Mouse (Mus musculus): ENCODE measurements around the gene H2-DMa. TPM values are rescaled to one million over a fixed set of nuclear protein-coding genes. Genes with fewer than 3 reads are reported as not detected.

Gene H2-DMa
- polyA plus RNA-seq, 1 experiment = 177 TPM

DNA sequence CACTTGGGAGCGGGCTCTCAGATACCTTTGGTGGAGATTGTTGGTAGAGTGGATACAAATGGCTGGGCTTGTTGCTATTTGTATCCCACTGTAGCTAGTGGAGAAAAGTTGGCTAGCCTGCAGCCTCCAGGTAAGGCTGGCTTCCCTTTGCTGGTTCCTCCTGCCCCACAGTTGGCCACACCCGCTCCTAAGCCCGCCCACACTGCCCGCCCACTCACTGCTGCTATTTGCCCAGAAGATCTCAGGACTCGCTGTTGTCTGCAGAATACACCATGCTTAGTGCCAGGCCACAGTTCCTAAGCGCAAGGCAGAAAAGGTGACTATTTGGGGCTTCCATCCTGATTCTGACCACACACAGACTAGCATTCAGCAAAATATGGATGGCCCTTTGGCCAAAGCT lies 8.1 kb downstream of the H2-DMa start:
- H3K27me3 ChIP-seq (ENCODE audit: control insufficient read depth, insufficient read depth, low read length) = no peaks in the 10 kb centered on the region
- no peak overlapping the region for H3K4me3 ChIP-seq (ENCODE audit: control insufficient read depth, insufficient read depth, low read length)
- no peaks in the 10 kb centered on the region for H3K36me3 ChIP-seq (ENCODE audit: control insufficient read depth, insufficient read depth, low read length)
- WGBS = 23% methylated on average over 6 of the region's 6 CpGs
- TF ChIP-seq POLR2A (IDR thresholded peaks at IDR 0.05; ENCODE audit: control insufficient read depth, extremely low read depth, insufficient read depth, low read length, poor library complexity) (no peak), CTCF (IDR thresholded peaks at IDR 0.05; ENCODE audit: borderline replicate concordance, control insufficient read depth, extremely low read depth, insufficient read depth, low read length, poor library complexity) (no peak)
- peaks cover 50% of the 10 kb centered on the region for H3K4me1 ChIP-seq (replicated peaks; ENCODE audit: control insufficient read depth, insufficient read depth, low read length)
- DNase-seq = peak; percentile 64
- peak overlapping the region; percentile 39; the same call in 1 of the 2 replicates for H3K27ac ChIP-seq (ENCODE audit: control insufficient read depth, insufficient read depth, low read length)

DNA sequence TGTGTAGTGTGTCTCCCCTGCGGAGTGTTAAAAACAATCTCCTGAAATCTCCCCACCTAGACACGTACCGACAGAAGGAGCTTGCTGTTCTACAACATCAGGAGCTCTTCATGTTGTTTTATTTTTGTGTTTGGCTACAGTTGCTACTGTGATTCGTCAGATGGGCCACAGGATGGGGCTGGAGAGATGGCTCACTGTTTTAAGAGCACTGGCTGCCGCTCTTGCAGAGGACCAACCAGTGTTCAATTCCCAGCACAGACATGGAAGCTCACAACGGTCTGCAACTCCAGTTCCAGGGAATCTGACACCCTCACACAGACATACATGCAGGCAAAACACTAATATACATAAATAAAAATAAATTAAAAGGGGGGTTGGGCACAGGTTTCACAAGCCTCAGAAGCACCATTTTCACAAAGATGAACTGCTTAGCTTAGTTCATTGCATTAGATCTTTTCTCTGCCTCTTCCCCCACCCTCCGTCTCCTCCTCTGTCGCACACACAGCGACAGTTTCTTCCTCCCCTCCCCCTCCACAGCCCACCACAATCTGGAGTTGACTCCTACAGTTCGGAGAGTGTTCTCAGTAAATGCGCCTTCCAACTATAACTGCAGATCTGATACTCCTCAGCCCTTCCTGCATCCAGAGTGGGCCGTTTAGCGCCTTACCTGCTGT lies 9.1 kb downstream of the H2-DMa start:
- Histone ChIP-seq H3K4me3 (ENCODE audit: control insufficient read depth, insufficient read depth, low read length) (peak overlapping the region; percentile 64), H3K36me3 (ENCODE audit: control insufficient read depth, insufficient read depth, low read length) (no peaks in the 10 kb centered on the region), H3K27me3 (ENCODE audit: control insufficient read depth, insufficient read depth, low read length) (no peaks in the 10 kb centered on the region), H3K27ac (ENCODE audit: control insufficient read depth, insufficient read depth, low read length) (peak overlapping the region; percentile 79), H3K4me1 (replicated peaks; ENCODE audit: control insufficient read depth, insufficient read depth, low read length) (peaks cover 50% of the 10 kb centered on the region)
- no peak for TF ChIP-seq POLR2A (IDR thresholded peaks at IDR 0.05; ENCODE audit: control insufficient read depth, extremely low read depth, insufficient read depth, low read length, poor library complexity)
- no peak for TF ChIP-seq CTCF (IDR thresholded peaks at IDR 0.05; ENCODE audit: borderline replicate concordance, control insufficient read depth, extremely low read depth, insufficient read depth, low read length, poor library complexity)
- peak; percentile 61 for DNase-seq
- 34% methylated on average over 13 of the region's 13 CpGs for WGBS

DNA sequence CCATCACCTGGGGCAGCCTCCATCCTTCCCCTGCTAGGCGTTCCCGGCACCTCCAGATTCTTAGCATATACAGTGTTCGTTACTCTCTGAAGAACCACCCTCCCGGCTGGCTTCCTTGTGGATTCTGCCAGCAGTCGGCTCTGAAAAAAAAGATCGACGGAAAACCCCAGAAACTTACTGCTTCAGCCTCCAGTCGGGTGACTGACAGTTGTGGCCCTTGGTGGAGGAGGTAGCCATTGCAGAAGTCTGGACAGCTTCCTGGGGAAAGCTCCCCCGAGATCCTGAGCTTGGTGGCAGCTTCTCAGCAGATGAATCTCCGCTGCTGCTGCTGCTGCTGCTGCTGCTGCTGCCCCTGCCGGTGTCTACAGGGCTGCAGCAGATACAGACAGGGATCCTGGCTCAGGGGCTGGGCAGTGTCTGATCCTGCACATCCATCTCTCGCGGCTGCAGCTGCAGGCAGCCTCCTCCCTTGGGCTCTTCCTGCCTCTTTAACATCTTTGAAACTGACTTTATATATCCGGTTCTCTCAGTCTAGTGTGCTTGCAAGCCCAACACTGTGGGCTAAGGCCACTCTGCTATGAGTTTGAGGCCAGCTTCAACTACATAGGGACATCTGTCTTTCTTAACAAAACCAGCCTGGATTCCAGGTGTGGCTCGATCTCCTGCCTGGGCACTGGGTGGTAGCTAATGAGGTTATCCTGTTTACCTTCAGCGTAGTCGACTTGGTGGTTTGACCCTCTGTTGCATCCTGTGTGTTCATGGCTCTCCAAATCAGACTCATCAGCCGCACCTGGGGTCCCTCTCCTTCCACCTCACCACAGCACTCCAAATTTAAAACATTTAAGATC lies 9.8 kb downstream of the H2-DMa start:
- Histone ChIP-seq H3K4me1 (replicated peaks; ENCODE audit: control insufficient read depth, insufficient read depth, low read length) (peaks cover 45% of the 10 kb centered on the region), H3K27ac (ENCODE audit: control insufficient read depth, insufficient read depth, low read length) (peak overlapping the region; percentile 79), H3K27me3 (ENCODE audit: control insufficient read depth, insufficient read depth, low read length) (no peaks in the 10 kb centered on the region), H3K4me3 (ENCODE audit: control insufficient read depth, insufficient read depth, low read length) (peak overlapping the region; percentile 64), H3K36me3 (ENCODE audit: control insufficient read depth, insufficient read depth, low read length) (no peaks in the 10 kb centered on the region)
- peak; percentile 58 for DNase-seq
- TF ChIP-seq CTCF (IDR thresholded peaks at IDR 0.05; ENCODE audit: borderline replicate concordance, control insufficient read depth, extremely low read depth, insufficient read depth, low read length, poor library complexity) (0 out of 2 replicates have a peak, but pooled peaks have one; percentile 7), POLR2A (IDR thresholded peaks at IDR 0.05; ENCODE audit: control insufficient read depth, extremely low read depth, insufficient read depth, low read length, poor library complexity) (peak; percentile 46; the same call in 1 of the 2 replicates)
- 18% methylated on average over 18 of the region's 18 CpGs for WGBS

DNA sequence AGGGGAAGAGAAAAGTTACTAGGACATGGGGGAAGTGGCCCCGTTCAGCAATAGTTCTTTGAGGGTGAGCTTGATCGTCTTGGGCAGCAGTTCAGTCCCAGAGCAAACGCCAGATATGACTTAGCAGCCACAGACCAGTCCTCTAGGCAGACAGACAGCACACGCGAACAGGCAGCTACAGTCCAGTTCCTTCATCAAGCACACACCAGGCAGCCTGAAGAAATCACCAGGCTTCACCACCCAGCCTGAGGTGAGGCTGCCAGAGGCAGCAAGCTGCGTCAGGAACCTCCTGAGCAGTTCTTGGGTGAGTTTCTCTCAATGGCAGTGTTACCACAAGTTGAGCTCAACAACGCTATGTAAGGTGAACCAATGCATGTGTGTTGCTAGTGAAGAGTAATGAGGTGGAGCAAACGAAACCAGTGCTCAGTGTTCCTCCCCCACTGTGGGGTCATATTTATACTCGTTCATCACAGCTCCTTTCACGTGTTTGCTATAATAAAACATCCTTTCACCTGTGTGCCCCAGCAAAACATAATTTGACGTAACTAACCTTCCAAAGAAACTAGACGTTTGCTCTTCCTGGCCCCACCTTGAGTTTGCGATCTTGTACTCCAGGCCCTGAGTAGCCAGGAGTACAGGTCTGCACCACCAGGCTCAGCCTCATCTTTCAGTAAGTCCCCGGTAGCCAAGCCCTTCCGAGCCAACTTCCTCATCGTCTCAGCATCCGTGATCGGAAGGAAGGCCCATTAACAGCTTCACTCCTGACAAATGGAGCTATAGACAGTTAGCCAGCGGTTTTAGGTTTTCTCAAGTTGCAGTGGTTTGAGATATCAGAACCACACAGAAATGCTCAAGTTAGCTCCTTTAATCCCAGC lies 11.0 kb downstream of the H2-DMa start:
- no peak for DNase-seq
- TF ChIP-seq POLR2A (IDR thresholded peaks at IDR 0.05; ENCODE audit: control insufficient read depth, extremely low read depth, insufficient read depth, low read length, poor library complexity) (no peak), CTCF (IDR thresholded peaks at IDR 0.05; ENCODE audit: borderline replicate concordance, control insufficient read depth, extremely low read depth, insufficient read depth, low read length, poor library complexity) (no peak)
- Histone ChIP-seq H3K27me3 (ENCODE audit: control insufficient read depth, insufficient read depth, low read length) (no peaks in the 10 kb centered on the region), H3K27ac (ENCODE audit: control insufficient read depth, insufficient read depth, low read length) (peak overlapping the region; percentile 79; the same call in 1 of the 2 replicates), H3K36me3 (ENCODE audit: control insufficient read depth, insufficient read depth, low read length) (no peaks in the 10 kb centered on the region), H3K4me1 (replicated peaks; ENCODE audit: control insufficient read depth, insufficient read depth, low read length) (peaks cover 41% of the 10 kb centered on the region), H3K4me3 (ENCODE audit: control insufficient read depth, insufficient read depth, low read length) (no peak overlapping the region)
- WGBS = 64% methylated on average over 19 of the region's 19 CpGs

DNA sequence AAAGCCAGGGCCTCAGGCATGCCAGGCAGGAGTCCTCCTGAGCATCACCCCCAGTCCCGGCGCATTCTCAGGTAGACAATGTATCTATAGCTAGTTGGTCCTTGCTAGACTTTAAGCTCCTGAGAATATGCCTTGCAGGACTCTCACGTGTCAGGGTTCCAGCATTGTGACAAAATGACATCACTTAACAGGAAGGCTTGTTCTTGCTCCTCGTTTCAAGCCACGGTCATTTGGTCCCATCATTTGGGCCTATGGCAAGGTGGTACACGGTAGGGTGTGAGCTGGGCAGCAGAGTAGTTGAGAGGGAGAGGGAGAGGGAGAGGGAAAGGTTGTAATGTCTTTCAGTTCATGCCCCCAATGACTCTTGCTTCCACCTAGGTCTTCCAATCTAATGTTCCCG lies 12.6 kb downstream of the H2-DMa start:
- Histone ChIP-seq H3K4me3 (ENCODE audit: control insufficient read depth, insufficient read depth, low read length) (no peak overlapping the region), H3K27me3 (ENCODE audit: control insufficient read depth, insufficient read depth, low read length) (no peaks in the 10 kb centered on the region), H3K36me3 (ENCODE audit: control insufficient read depth, insufficient read depth, low read length) (no peaks in the 10 kb centered on the region), H3K4me1 (replicated peaks; ENCODE audit: control insufficient read depth, insufficient read depth, low read length) (peaks cover 51% of the 10 kb centered on the region), H3K27ac (ENCODE audit: control insufficient read depth, insufficient read depth, low read length) (no peak overlapping the region)
- no peak for TF ChIP-seq POLR2A (IDR thresholded peaks at IDR 0.05; ENCODE audit: control insufficient read depth, extremely low read depth, insufficient read depth, low read length, poor library complexity)
- DNase-seq = no peak
- 91% methylated on average over 7 of the region's 7 CpGs for WGBS

DNA sequence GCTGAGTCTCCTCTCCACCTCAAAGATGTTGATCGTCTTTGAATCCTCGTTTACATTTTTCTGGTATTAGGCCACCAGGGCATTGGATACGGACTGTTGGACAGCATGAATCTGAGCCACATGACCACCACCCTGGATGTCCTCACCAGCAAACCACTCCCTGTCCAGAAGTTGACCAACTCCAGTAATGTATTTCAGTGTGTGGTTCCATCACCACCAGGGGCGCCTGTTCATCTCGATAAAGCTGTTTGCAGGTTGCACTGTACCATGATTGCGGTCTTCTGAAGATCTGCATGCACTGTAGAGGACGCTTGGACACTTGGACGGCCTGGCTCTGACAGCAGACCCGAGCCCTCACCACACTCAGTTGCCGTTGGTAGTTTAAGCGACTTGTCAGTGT lies 13.9 kb downstream of the H2-DMa start:
- DNase-seq = no peak
- 89% methylated on average over 11 of the region's 11 CpGs for WGBS
- no peak for TF ChIP-seq POLR2A (IDR thresholded peaks at IDR 0.05; ENCODE audit: control insufficient read depth, extremely low read depth, insufficient read depth, low read length, poor library complexity)
- peak; percentile 33; the same call in 1 of the 2 replicates for TF ChIP-seq CTCF (IDR thresholded peaks at IDR 0.05; ENCODE audit: borderline replicate concordance, control insufficient read depth, extremely low read depth, insufficient read depth, low read length, poor library complexity)
- Histone ChIP-seq H3K36me3 (ENCODE audit: control insufficient read depth, insufficient read depth, low read length) (no peaks in the 10 kb centered on the region), H3K27me3 (ENCODE audit: control insufficient read depth, insufficient read depth, low read length) (no peaks in the 10 kb centered on the region), H3K27ac (ENCODE audit: control insufficient read depth, insufficient read depth, low read length) (no peak overlapping the region), H3K4me1 (replicated peaks; ENCODE audit: control insufficient read depth, insufficient read depth, low read length) (peaks cover 41% of the 10 kb centered on the region), H3K4me3 (ENCODE audit: control insufficient read depth, insufficient read depth, low read length) (no peak overlapping the region)
